Mouse (Mus musculus): ENCODE measurements around the gene Ttl.

Gene Ttl

GRCm38 (mm10) chr2:129084959-129085358 lies 19.2 kb downstream of the Ttl start:
- DNase-seq (ENCODE audit: low spot score in 2 of 2) = peak in 1 of 2 experiments; percentile 50

- DNase-seq (ENCODE audit: low spot score in 2 of 2) = no peak
Observed at GRCm38 (mm10) chr2:129087520-129087919, 21.8 kb downstream of the Ttl start.

- no peak for DNase-seq (ENCODE audit: low spot score in 2 of 2)
Observed at GRCm38 (mm10) chr2:129090370-129090769, 24.6 kb downstream of the Ttl start.

- no peak for DNase-seq (ENCODE audit: low spot score in 2 of 2)
Observed at GRCm38 (mm10) chr2:129092810-129093209, 27.1 kb downstream of the Ttl start.

- no peak for DNase-seq (ENCODE audit: low spot score in 2 of 2)
Observed at GRCm38 (mm10) chr2:129093926-129094724, 28.4 kb downstream of the Ttl start.

GRCm38 (mm10) chr2:129100784-129101310 lies 35.1 kb downstream of the Ttl start, which contains the start of gene Polr1b:
Polr1b (plus strand) TSS chr2:129100995.
- peak; percentile 81 to 90 for DNase-seq (ENCODE audit: low spot score in 2 of 2)

- DNase-seq (ENCODE audit: low spot score in 2 of 2) = no peak
Observed at GRCm38 (mm10) chr2:129112924-129113323, 47.2 kb downstream of the Ttl start.

GRCm38 (mm10) chr2:129115706-129116367 lies 50.1 kb downstream of the Ttl start:
- no peak for DNase-seq (ENCODE audit: low spot score in 2 of 2)

- DNase-seq (ENCODE audit: low spot score in 2 of 2) = no peak
Observed at GRCm38 (mm10) chr2:129116368-129116739, 50.6 kb downstream of the Ttl start.

- DNase-seq (ENCODE audit: low spot score in 2 of 2) = no peak
Observed at GRCm38 (mm10) chr2:129118061-129118460, 52.3 kb downstream of the Ttl start.

- no peak for DNase-seq (ENCODE audit: low spot score in 2 of 2)
Observed at GRCm38 (mm10) chr2:129121986-129122385, 56.2 kb downstream of the Ttl start.

GRCm38 (mm10) chr2:129129412-129129929 lies 63.7 kb downstream of the Ttl start, which contains the start of gene Chchd5:
Chchd5 (plus strand) TSS chr2:129129700.
- DNase-seq (ENCODE audit: low spot score in 2 of 2) = peak; percentile 75 to 85

- peak; percentile 41 to 55 for DNase-seq (ENCODE audit: low spot score in 2 of 2)
Observed at GRCm38 (mm10) chr2:129129987-129130545, 64.3 kb downstream of the Ttl start.

- no peak for DNase-seq (ENCODE audit: low spot score in 2 of 2)
Observed at GRCm38 (mm10) chr2:129130776-129131175, 65.0 kb downstream of the Ttl start.

GRCm38 (mm10) chr2:129132231-129132630 lies 66.5 kb downstream of the Ttl start:
- peak in 1 of 2 experiments; percentile 39 for DNase-seq (ENCODE audit: low spot score in 2 of 2)

- no peak for DNase-seq (ENCODE audit: low spot score in 2 of 2)
Observed at GRCm38 (mm10) chr2:129133006-129133805, 67.5 kb downstream of the Ttl start.

- no peak for DNase-seq (ENCODE audit: low spot score in 2 of 2)
Observed at GRCm38 (mm10) chr2:129139906-129140305, 74.2 kb downstream of the Ttl start.

All from spleen, postnatal 10 days (tissue).